Mouse (Mus musculus) embryonic facial prominence, embryonic 15.5 days (tissue): ENCODE measurements around the gene Ccdc194. TPM values are rescaled to one million over a fixed set of nuclear protein-coding genes. Genes with fewer than 3 reads are reported as not detected.
"Not testable (repeated sequence)": the region's sequence is repeated elsewhere in the genome, so short reads cannot be mapped to it uniquely, and the experiment has no call there.

ENCODE experiments used
- ATAC-seq: fragments of 200-750 bp; cut with Nextera tagmentation; 2 replicates; pipeline ENCODE4 v1.8.0; 2017; ENCODE audit warnings: low read depth, moderate TSS enrichment; ENCODE audit not compliant: insufficient number of reproducible peaks, low FRiP score, low TSS enrichment
- H3K27ac ChIP-seq: fragments of 300-500 bp; sonication (generic); replicated peaks from 2 replicates; pipeline ENCODE4 v1.5.1; 2015; ENCODE audit warnings: mild to moderate bottlenecking, inconsistent platforms
- H3K27me3 ChIP-seq: fragments of 300-500 bp; sonication (generic); 2 replicates; pipeline ENCODE4 v1.6.1; 2015; ENCODE audit warnings: inconsistent platforms
- H3K36me3 ChIP-seq: fragments of 300-500 bp; sonication (generic); 2 replicates; pipeline ENCODE4 v1.6.1; 2015; ENCODE audit warnings: mild to moderate bottlenecking, inconsistent platforms
- H3K4me1 ChIP-seq: fragments of 300-500 bp; sonication (generic); 2 replicates; pipeline ENCODE4 v1.6.1; 2015; ENCODE audit warnings: inconsistent platforms
- H3K4me2 ChIP-seq: fragments of 300-500 bp; sonication (generic); replicated peaks from 2 replicates; pipeline ENCODE4 v1.6.1; 2015; ENCODE audit warnings: mild to moderate bottlenecking, inconsistent platforms
- H3K4me3 ChIP-seq: fragments of 300-500 bp; sonication (generic); replicated peaks from 2 replicates; pipeline ENCODE4 v1.5.1; 2015; ENCODE audit warnings: mild to moderate bottlenecking, inconsistent platforms
- H3K9ac ChIP-seq: fragments of 300-500 bp; sonication (generic); 2 replicates; pipeline ENCODE4 v1.6.1; 2015; ENCODE audit warnings: inconsistent platforms
- H3K9me3 ChIP-seq: fragments of 300-500 bp; sonication (generic); replicated peaks from 2 replicates; pipeline ENCODE4 v1.6.1; 2016; ENCODE audit warnings: inconsistent platforms
- WGBS: fragments of 180-500 bp; shearing (Covaris S2); methylation state at CpG from one replicate; pipeline ENCODE4 v1.1.7; 2015; 5-methylcytosine and 5-hydroxymethylcytosine counted together
- polyA plus RNA-seq: library from polyadenylated mRNA; unstranded; fragments of >200 nt; fragmentation: Nextera tagmentation; extraction: Ambion mirVana; gene quantifications from 2 replicates; pipeline ENCODE4 v1.2.1, GENCODE M21; 2015

Ccdc194 gene
- polyA plus RNA-seq, 1 experiment from 2014 or later: 3.0 TPM

- Histone ChIP-seq H3K4me1 (0 out of 2 replicates have a peak, but pooled peaks cover 6% of the 10 kb centered on the region), H3K27me3 (peaks cover 30% of the 10 kb centered on the region), H3K9me3 (no peaks in the 10 kb centered on the region), H3K4me2 (no peak overlapping the region), H3K4me3 (no peak overlapping the region), H3K27ac (peak overlapping the region; percentile 68), H3K9ac (no peak overlapping the region), H3K36me3 (no peaks in the 10 kb centered on the region)
- WGBS: 69% methylated on average over 11 of the region's 11 CpGs
- ATAC-seq: no peak
Measured at GRCm38 (mm10) chr8:71528362-71529073, 3.0 kb upstream of the Ccdc194 start.

GRCm38 (mm10) chr8:71527162-71527870 is 1.8 kb upstream of the Ccdc194 start:
- Histone ChIP-seq H3K27ac (no peak overlapping the region; the same call in 1 of the 2 replicates), H3K4me3 (no peak overlapping the region), H3K4me2 (no peak overlapping the region), H3K4me1 (0 out of 2 replicates have a peak, but pooled peaks cover 6% of the 10 kb centered on the region), H3K27me3 (peaks cover 32% of the 10 kb centered on the region), H3K36me3 (no peaks in the 10 kb centered on the region), H3K9me3 (no peaks in the 10 kb centered on the region), H3K9ac (no peak overlapping the region)
- ATAC-seq: no peak
- WGBS: 48% methylated on average over 3 of the region's 3 CpGs

- Histone ChIP-seq H3K27me3 (peaks cover 33% of the 10 kb centered on the region), H3K36me3 (no peaks in the 10 kb centered on the region), H3K4me3 (no peak overlapping the region), H3K9me3 (no peaks in the 10 kb centered on the region), H3K9ac (no peak overlapping the region), H3K27ac (no peak overlapping the region), H3K4me2 (no peak overlapping the region), H3K4me1 (peaks cover 15% of the 10 kb centered on the region; the same call in 1 of the 2 replicates)
- WGBS: 18% methylated on average over 6 of the region's 6 CpGs
- ATAC-seq: no peak
Measured at GRCm38 (mm10) chr8:71526272-71526671, 761 bp upstream of the Ccdc194 start.

- Histone ChIP-seq H3K4me3 (0 out of 2 replicates have a peak overlapping the region, but pooled peaks have one; percentile 12), H3K9me3 (no peaks in the 10 kb centered on the region), H3K27ac (no peak overlapping the region), H3K4me1 (peaks cover 17% of the 10 kb centered on the region; the same call in 1 of the 2 replicates), H3K27me3 (peaks cover 33% of the 10 kb centered on the region), H3K9ac (peak overlapping the region; percentile 9; the same call in 1 of the 2 replicates), H3K4me2 (peak overlapping the region; percentile 28), H3K36me3 (no peaks in the 10 kb centered on the region)
- ATAC-seq: peak; percentile 80
- 3% methylated on average over 17 of the region's 17 CpGs for WGBS
Measured at GRCm38 (mm10) chr8:71521634-71522033, 3.9 kb downstream of the Ccdc194 start.

GRCm38 (mm10) chr8:71519037-71519825 is 6.3 kb downstream of the Ccdc194 start:
- H3K9ac ChIP-seq, H3K4me2 ChIP-seq, H3K36me3 ChIP-seq, H3K9me3 ChIP-seq, H3K4me3 ChIP-seq, H3K27ac ChIP-seq, ATAC-seq: not testable (repeated sequence)
- Histone ChIP-seq H3K4me1 (peaks cover 11% of the 10 kb centered on the region; the same call in 1 of the 2 replicates), H3K27me3 (peaks cover 11% of the 10 kb centered on the region; the same call in 1 of the 2 replicates)
- WGBS: 42% methylated on average over 10 of the region's 10 CpGs

GRCm38 (mm10) chr8:71516786-71517185 is 8.7 kb downstream of the Ccdc194 start:
- H3K4me3 ChIP-seq: no peak overlapping the region
- H3K9me3 ChIP-seq: no peaks in the 10 kb centered on the region
- H3K27me3 ChIP-seq: peaks cover 5% of the 10 kb centered on the region; the same call in 1 of the 2 replicates
- no peak overlapping the region for H3K27ac ChIP-seq
- H3K4me2 ChIP-seq: no peak overlapping the region
- no peaks in the 10 kb centered on the region for H3K36me3 ChIP-seq
- H3K4me1 ChIP-seq: peaks cover 7% of the 10 kb centered on the region; the same call in 1 of the 2 replicates
- no peak for ATAC-seq
- H3K9ac ChIP-seq: no peak overlapping the region
- 4% methylated on average over 6 of the region's 6 CpGs for WGBS

- WGBS: 67% methylated on average over 5 of the region's 5 CpGs
- Histone ChIP-seq H3K4me1 (no peaks in the 10 kb centered on the region), H3K27ac (no peak overlapping the region), H3K4me3 (no peak overlapping the region), H3K4me2 (no peak overlapping the region), H3K27me3 (peaks cover 7% of the 10 kb centered on the region; the same call in 1 of the 2 replicates), H3K9ac (no peak overlapping the region), H3K36me3 (no peaks in the 10 kb centered on the region), H3K9me3 (no peaks in the 10 kb centered on the region)
- no peak for ATAC-seq
Measured at GRCm38 (mm10) chr8:71515043-71515442, 10.5 kb downstream of the Ccdc194 start.

- no peak overlapping the region for H3K27ac ChIP-seq
- no peak overlapping the region for H3K9ac ChIP-seq
- H3K9me3 ChIP-seq: no peaks in the 10 kb centered on the region
- peak; percentile 31; the same call in 1 of the 2 replicates for ATAC-seq
- H3K36me3 ChIP-seq: no peaks in the 10 kb centered on the region
- 65% methylated on average over 15 of the region's 15 CpGs for WGBS
- H3K4me3 ChIP-seq: no peak overlapping the region
- H3K27me3 ChIP-seq: peaks cover 23% of the 10 kb centered on the region
- H3K4me1 ChIP-seq: peaks cover 3% of the 10 kb centered on the region
- no peak overlapping the region for H3K4me2 ChIP-seq
Measured at GRCm38 (mm10) chr8:71513018-71513754, 12.3 kb downstream of the Ccdc194 start.

- ATAC-seq: no peak
- H3K27ac ChIP-seq: no peak within 1 kb of the TSS
Measured at GRCm38 (mm10) chr8:71511644-71512043, 13.9 kb downstream of the Ccdc194 start, which contains the start of gene Plvap. TSS of gene Plvap (minus strand) at chr8:71511752.

GRCm38 (mm10) chr8:71509316-71509715 is 16.2 kb downstream of the Ccdc194 start:
- no peak overlapping the region for H3K27ac ChIP-seq
- H3K4me3 ChIP-seq: no peak overlapping the region
- WGBS: 41% methylated on average over 2 of the region's 2 CpGs
- no peaks in the 10 kb centered on the region for H3K9me3 ChIP-seq
- no peaks in the 10 kb centered on the region for H3K36me3 ChIP-seq
- H3K4me2 ChIP-seq: no peak overlapping the region
- H3K9ac ChIP-seq: no peak overlapping the region
- H3K4me1 ChIP-seq: peaks cover 14% of the 10 kb centered on the region
- peaks cover 53% of the 10 kb centered on the region for H3K27me3 ChIP-seq
- no peak for ATAC-seq

More at GRCm38 (mm10) chr8:71511644-71512043, 13.9 kb downstream of the Ccdc194 start, which contains the start of gene Plvap:
- Histone ChIP-seq H3K36me3 (no peaks in the 10 kb centered on the region), H3K4me1 (peaks cover 14% of the 10 kb centered on the region), H3K4me2 (no peak within 1 kb of the TSS), H3K4me3 (0 out of 2 replicates have a peak within 1 kb of the TSS, but pooled peaks have one; percentile 8), H3K27me3 (peaks cover 38% of the 10 kb centered on the region), H3K9ac (no peak within 1 kb of the TSS), H3K9me3 (no peaks in the 10 kb centered on the region)
- WGBS: 60% methylated on average over 14 of the region's 14 CpGs
